Mouse (Mus musculus) heart, adult 9 months (tissue): Measurements from ENCODE around the gene Fam83e.
A peak's percentile ranks its signal among the peaks of the same experiment; 100 is the strongest.

Experiments
- DNase-seq, 2 experiments: peaks; one replicate each; pipeline ENCODE4 v3.0.0; 2022; ENCODE audit warnings: low spot score in 2 of 2

Gene Fam83e

DNA sequence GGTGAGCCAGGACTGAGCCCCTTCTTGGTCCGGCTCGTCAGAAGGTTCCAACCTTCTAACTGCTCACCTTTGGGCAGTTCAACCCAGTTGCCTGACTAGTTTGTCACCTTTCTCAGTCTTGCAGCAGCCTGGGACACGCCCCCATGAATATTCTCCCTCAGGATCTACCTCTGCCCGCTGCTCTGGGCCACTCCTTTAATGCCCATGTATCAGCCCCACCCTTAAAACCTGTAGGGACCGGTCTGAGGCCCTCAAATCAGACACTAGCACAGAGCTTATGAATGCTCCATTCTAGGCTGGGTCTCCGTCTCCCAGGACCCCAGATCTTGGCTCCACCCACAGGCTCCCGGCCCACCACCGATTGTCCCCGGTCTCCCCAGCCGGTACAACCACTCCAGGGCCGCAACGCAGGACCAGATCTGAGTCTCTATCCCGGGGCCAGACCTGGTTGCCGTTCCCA is 6.4 kb upstream of the Fam83e start:
- no peak for DNase-seq

DNA sequence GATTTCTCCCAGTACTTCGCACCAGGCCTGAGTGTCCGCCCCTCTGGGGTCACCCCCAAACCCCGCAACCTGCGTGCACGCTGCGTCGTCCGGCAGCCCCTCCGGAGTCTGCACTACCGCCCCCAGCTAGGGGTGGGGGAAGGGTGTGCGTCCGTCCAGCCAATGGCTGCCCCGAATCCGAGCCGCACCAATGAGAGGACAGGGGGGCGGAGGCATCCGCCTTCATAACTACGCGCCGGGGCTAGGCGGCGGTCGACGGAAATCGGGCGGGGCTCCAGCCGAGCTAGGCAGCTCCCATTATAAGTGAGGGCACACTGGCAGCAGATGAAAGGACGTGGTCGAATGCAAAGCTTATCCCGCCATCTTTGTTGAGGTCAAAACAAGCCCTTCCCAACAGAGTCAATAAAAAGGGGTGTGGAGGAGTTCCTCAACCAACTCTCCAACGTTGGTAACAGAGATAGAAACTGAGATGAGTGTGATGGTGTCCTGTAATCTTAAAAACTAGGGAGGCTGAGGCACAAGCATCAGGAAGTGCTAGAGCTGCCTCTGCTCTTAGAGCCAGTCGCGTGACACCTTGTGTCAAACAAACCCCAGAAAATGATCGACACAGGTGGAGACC is 5.8 kb upstream of the Fam83e start, which contains the start of gene Rpl18:
Rpl18 (plus strand) TSS at position 368 of the 619 bp plus-strand sequence.
- DNase-seq: peak; percentile 98

DNA sequence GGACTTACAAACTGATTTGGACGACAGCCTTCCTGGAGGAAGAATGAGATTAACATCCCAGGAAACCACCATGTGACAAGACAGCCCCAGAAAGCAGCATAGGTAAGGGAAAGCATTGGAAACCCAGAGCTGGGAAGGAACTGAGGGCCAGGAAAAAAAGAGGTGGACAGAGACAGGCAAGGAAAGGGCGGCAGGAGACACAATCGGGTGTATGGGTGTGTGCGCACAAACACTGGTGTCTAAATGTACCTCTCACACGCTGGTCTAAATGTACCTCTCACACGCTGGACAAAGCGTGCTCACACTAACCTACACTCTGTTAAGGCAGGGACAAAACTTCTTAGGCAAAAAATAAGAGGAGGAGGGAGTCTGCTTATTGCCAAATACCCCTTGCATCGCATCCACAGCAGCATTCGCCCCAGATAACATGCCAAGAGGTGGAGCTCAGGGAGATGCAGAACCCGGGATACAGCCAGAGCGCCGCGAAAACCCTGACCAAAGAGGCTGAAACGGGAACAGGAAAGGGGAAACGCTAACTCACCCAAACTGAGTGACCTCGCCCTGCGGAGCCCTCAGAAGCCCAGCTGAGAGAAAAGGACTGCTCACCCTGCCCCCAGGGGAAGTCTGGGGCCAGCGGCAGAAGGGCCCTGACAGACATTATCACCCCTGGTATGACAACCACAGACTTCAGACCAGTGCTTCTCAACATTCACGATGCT is 5.1 kb upstream of the Fam83e start:
- DNase-seq: peak; percentile 39 to 55

DNA sequence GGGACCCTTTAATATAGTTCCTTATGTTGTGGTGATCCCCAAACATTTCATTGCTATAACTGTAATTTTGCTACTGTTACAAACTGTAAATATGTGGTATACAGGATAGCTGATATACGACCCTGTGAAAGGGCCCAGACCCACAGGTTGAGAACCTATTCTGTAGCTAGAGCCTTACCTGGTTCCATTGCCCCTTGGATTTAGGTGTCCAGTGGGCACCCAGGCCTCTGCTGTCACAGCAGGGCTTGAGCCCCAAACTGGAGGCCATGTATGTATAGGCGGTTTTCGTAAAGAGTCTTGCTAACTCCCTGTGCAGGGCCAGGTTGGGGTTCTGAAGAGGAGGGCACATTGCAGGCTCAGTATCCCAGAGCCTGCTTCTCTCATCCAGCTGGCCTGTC is 4.6 kb upstream of the Fam83e start:
- peak in 1 of 2 experiments; percentile 25 for DNase-seq

DNA sequence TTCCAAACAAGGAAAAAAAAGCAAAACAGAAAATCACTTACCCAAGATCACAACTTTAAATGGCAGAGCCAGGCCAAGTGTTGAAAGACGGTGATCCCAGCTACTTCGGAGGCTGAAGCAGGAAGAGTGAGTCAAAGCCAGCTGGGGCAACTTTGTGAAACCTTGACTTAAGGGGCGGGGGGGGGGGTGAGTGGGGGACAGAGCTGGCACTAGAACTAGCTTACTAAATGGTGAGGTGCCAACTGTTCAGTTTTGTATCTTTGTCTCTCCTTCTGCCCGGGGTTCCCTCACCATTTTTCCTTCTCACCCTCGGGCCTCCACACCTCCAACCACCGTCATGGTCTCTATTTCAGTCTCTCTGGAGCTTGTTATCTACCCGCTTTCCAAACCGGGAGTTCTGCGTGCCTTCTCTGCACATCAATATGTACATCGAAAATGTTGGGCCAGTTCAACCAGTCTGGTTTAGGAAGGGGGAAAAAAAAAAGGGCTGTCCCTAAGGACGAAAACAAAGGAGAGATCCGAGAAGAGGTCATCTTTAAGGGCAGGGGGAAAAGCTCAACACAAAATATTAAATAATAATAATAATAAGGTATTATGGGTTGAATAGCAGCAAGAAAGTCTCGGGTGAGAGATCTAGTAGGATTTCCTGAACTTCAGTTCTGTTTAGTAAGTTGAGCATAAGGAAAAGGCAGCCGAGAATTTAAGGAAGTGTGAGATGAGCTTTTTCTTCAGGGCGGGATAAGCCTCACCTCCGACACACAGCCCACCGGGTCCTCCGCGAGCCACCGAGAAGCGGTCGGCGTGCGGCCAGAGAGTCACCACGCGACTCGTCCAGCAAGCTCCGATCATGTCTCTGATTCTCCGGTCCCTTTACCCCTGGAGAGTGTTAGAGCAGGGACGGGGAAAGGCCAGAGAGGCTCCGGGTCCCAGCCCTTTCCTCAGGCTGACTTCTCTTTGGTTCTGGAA is 3.8 kb upstream of the Fam83e start:
- DNase-seq: no peak

DNA sequence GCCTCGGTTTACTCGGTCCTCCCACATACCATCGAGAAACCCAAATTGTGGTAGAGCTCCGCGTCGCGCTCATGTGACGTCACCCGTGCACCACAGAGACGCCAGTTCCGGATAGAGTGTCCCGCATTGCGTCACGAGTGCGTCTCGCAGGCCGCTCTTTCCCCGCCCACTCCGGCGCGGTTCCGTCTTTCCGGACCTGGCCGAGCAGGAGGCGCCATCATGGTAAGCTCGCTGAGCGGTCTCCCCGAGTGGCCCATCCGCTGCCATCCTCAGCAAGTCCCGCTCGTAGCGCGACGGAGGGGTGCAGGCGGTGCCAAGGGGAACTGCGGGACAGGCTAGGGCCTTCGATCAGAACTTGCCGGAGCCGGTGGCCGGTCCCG is 3.1 kb upstream of the Fam83e start, which contains the start of gene Sphk2:
Sphk2 (minus strand) TSS at position 85 of the 380 bp plus-strand sequence.
- peak; percentile 95 to 98 for DNase-seq

DNA sequence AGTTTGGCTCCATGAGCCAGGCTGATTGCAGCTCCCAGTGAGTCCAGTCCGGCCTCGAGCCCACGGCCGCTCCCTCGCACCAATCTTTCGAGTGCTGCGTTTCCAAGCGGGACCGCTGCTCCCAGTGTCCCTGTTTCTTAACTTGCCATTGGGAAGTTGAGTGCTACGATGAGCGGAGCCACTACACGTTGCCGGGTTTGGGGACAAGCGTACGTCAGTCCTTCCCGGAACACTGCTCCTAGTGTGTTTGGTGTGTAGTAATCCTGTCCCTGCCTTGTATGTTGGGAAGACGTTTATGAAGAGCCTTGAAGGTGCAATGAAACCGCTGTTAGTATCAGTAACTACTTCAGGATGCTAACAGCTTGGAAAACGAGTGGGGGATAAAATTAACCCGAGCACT is 2.7 kb upstream of the Fam83e start:
- DNase-seq: no peak

DNA sequence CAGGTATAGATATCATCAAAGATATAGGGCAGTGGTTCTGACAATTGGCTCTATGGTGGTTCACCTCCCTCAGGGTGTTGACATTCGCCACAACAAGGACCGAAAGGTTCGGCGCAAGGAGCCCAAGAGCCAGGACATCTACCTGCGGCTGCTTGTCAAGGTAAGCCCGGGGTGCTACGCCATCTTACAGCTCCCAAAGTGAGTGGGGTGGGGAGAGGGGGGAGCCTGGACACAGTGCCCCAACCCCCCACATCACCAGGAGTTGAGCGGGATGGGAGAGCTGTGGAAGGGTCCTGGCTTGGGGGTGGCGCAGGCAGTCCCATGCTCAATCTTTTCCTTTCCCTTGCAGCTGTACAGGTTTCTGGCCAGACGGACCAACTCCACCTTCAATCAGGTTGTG is 1.8 kb upstream of the Fam83e start:
- no peak for DNase-seq

DNA sequence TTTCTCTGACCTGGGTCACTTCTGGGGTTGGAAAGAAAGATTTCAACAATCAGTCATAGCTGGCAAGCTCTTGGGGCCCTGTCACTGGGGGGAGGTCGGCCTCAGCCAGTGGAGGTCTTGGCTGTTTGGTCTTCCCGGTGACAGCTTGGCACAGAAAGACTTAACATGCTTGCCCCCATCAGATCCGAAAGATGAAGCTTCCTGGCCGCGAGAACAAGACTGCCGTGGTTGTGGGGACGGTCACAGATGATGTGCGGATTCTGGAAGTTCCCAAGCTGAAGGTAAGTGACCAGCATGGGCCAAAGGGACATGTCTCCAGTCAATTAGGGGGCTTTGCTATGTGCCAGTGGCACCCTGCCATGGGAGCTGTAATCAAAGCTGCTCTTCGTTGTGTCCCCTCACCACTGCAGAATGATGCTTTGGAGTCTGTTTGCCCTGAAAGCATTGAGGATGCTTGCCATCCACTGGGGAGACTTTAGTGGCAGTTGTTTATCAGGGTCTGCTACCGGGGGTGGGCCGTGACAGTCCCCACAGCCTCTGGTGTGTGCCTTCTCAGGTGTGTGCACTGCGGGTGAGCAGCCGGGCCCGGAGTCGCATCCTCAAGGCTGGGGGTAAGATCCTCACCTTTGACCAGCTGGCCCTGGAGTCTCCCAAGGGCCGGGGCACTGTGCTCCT is 1.1 kb upstream of the Fam83e start:
- DNase-seq: no peak

DNA sequence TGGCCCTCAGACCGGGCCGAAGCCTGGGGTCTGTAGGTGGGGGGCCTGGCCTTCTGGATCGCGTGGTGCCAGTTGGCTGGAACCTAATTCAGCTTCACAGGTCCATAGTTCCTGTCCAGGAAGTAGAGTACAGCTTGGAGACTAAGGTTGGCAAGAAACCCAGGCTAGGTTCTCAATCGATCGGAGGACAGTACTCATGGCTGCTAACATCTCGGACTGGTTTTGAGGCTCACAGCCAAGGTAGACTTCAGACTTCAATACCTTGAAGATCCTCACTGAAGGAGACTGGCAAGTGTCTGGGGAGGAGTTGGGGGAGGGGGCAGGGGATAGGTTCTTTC is 191 bp downstream of the Fam83e start:
- no peak for DNase-seq

DNA sequence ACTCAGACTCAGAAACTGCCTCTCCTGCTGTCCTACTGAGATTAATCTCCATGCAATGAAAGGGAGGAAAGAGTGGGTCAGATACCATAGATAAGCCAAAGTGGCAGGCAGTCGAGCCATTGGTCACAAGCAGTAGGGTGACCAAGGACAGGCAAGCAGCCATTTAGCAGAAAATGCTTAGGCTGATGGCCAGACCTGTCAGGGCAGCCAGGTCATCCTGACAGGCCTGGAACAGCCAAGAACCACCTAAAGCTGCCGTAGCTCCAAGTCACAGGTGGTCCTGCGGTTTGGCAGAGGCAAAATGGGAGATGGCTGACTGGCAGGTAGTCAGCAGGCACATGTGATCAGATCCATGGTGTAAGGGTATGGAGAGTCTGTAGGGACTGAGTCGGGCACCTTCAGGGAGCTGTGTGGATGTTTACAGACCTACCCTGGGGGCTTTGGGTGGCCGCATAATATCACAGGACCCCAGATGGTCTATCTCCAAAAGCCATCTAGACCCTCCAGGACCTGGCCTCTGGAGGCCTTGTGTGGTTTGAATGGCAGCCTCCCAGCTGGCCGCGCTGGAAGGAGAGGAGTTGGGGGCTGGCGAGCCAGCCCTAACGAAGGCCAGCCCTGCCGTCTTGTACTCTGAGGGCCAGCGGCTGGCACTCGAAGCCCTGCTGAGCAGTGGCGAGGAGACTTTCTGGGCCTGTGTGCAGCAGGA is 783 bp downstream of the Fam83e start:
- peak in 1 of 2 experiments; percentile 16 for DNase-seq

DNA sequence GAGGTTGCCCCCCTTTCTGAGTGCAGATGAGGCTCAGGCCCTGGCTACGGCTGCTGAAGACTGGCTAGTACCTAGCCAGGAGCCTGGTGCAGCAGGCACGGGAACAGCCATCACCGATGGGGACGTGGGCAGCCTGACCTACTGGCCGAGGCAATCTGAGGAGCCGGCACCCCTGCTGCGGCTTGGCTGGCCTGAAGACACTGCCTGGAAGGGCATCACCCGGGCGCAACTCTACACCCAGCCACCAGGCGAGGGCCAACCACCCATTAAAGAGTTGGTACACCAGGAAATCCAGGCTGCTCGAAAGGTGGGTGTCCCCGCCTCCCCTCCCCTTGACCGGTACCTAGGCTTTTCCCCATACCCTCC is 1.3 kb downstream of the Fam83e start:
- DNase-seq: no peak

DNA sequence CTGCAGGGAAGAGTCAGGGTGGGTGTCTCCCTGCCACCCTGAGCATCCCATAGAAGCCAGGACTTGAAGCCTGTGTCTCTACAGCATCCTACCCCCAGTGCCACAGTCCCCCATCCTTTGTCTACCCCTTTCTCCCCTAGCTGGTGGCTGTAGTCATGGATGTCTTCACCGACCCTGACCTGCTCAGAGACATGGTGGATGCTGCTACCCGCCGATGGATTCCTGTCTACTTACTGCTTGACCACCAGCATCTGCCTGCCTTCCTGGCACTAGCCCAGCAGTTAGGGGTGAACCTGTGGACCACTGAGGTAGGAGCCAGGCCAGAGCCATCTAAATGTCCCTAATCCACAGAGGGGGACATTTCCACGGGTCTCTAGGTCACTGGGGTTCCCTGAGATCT is 2.3 kb downstream of the Fam83e start:
- no peak for DNase-seq

DNA sequence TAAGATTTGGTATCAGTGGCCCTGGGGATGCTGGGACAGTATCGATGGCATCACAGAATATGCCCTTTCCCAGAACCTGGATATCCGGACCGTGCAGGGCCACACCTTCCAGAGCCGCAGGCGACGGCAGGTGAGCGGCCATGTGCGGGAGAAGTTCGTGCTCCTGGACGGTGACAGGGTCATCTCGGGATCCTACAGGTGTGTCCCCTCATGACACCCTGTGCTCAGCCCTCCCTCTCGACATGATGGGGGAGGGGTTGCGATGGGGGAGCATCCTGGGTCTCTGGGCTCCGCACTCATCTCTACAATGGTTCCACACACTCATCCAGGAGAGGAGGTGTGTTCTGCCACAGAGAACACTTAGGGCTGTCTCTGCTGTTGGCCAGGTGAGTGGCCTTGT is 2.8 kb downstream of the Fam83e start:
- no peak for DNase-seq

DNA sequence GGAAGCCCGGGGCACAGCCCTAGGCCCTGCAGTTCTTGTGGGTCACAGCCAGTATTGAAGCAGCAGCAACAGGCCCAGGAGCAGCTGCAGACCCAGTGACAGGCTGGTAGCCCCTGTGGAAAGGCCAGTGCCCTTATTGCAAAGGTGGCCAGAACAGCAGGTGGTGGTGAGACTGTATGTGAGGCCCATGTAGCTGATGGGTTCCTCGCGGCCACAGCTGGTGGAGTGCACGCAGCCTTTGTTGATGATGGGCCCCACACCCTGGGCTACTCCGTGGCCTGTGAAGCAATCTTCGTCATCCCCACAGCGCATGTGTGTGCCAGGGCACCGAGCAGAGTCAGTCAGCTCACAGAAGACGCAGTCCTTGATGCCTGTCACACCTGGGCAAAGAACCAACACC is 4.1 kb downstream of the Fam83e start:
- no peak for DNase-seq

DNA sequence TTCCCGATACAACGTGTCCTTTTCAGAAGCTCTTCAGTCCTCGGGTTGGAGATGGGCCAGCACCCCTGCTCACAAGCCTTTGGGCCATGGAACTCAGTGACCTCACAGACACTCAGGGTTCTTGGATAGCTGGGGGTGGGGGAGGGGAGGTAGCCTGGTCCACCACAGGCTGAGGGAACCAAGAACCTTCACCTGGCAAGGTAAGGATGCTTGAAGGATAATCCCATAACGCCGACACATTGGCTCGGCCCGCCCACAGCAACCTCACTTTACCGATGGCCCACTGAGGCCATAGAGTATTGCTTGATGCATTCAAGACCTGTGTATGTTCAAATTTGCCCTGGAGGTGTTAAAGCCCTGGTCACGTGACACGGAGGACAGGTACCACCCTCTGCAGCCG is 4.7 kb downstream of the Fam83e start, which contains the start of gene Spaca4:
Spaca4 (minus strand) TSS at position 101 of the 400 bp plus-strand sequence.
- DNase-seq: no peak

DNA sequence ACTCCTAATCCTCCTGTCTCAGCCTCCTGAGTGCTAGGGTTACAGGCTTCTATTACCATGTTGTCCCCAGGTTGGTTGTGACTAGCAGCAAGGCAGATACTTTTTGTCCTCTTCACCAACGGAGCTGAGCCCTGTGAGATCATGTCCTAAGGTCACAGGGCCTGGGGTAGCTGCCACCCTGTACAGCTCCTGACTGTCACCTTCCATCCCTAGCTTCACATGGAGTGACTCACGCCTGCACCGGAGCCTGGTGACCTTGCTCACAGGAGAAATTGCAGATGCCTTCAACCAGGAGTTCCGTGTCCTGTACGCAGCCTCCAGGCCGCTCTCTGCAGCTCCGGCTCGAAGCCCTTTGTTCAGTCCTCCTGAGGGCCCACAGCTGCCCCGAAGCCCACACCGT is 5.4 kb downstream of the Fam83e start:
- no peak for DNase-seq

DNA sequence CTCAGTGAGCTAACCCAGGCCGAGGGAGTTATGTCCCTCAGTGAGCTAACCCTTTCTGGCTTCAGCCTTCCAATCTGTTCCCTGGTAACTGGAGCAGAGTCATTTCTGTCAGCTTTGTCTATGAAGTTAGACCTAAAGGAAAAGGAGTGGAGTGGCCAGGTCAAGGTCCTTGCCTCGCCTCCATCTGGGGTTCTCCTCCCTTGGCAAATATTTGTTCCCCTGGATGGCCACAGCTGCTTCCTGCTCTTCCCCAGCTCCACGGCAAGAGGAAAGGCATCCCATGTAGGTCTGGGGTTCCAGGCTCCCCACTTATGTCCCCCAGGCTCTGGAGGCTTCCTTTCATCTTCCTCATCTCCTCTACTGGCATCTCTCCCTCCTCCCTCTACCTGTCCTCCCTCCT is 6.6 kb downstream of the Fam83e start:
- DNase-seq: no peak

DNA sequence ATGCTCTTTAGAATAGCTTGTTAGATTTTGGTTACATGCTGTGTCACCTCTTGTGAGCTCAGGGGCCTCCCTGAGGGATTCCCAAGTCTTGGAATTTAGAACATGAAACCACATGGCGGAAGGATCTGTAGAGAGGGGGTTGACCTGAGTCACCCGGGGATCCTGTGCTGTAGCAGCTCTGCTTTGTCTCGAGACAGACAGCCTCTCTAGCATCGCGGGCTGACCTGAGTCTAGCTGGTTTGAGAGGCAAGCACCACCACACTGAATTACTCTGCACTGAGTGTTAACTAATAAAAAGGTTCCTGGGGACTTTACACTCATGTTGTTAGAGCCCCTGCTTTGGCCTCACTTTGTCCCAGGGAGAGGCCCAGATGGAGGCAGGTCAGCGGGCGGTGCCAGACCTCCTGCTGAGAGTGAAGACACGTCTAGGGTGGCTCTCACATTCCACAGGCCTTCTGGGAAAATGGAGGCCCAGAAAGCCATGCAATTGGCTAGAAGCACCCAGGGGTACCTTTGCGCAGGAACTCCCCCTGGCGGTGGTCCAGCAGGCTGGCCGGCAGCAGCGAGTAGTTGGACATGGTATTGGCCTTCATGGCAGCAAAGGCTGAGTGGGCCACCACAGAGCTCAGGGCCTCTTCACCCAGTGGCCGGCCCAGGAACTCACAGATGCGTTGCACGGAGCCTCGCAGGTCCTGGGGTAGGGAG is 9.9 kb downstream of the Fam83e start:
- no peak for DNase-seq

DNA sequence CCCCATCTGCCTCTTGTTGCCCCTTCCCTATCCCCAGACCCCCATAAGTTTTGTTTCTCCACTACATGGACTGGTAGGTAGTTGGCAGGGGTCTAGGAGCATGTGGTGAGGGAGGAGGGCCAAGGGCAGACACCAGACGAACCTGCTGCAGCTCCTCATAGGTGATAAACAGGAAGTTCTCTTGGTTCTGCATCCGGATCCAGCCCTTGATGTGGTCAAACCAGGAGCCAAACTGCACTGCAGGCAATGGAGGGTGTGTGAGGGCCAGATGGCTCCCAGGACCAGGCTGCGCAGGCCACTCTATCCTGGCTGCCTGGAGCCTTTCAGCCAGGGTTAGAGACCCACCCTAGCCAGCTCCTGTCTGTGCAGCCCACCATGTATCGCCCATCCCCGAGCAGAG is 12.5 kb downstream of the Fam83e start:
- DNase-seq: no peak
